Mouse (Mus musculus): ENCODE data around the gene Prox2.

- no peak for TF ChIP-seq CTCF (IDR thresholded peaks at IDR 0.05; ENCODE audit: insufficient read depth, low read length)
- no peak for TF ChIP-seq POLR2A (IDR thresholded peaks at IDR 0.05; ENCODE audit: borderline replicate concordance, extremely low read depth, low read depth, low read length)
Measured at GRCm38 (mm10) chr12:85123645-85124044, 13.1 kb upstream of the Prox2 start.

Data from lung, adult 2 months (tissue).